Mouse (Mus musculus) intestine, embryonic 16.5 days (tissue): Measurements from ENCODE around the gene Dscam. TPM values are rescaled to one million over a fixed set of nuclear protein-coding genes. Genes with fewer than 3 reads are reported as not detected.

Source experiments
- ATAC-seq: fragments of 200-750 bp; cut with Nextera tagmentation; 2 replicates; pipeline ENCODE4 v1.8.0; 2017; ENCODE audit warnings: moderate TSS enrichment, moderate library complexity
- H3K27ac ChIP-seq: fragments of 300-500 bp; sonication (generic); 2 replicates; pipeline ENCODE4 v1.5.1; 2014; ENCODE audit warnings: mild to moderate bottlenecking, low read length
- H3K27me3 ChIP-seq: fragments of 300-500 bp; sonication (generic); replicated peaks from 2 replicates; pipeline ENCODE4 v1.6.1; 2014; ENCODE audit warnings: low read length, control low read depth, mixed read lengths; ENCODE audit not compliant: control insufficient read depth, insufficient read depth
- H3K36me3 ChIP-seq: fragments of 300-500 bp; sonication (generic); 2 replicates; pipeline ENCODE4 v1.6.1; 2014; ENCODE audit warnings: low read length, control low read depth; ENCODE audit not compliant: control insufficient read depth, insufficient read depth
- H3K4me1 ChIP-seq: fragments of 300-500 bp; sonication (generic); 2 replicates; pipeline ENCODE4 v1.6.1; 2014; ENCODE audit warnings: low read length, control low read depth, mixed read lengths; ENCODE audit not compliant: control insufficient read depth, insufficient read depth
- H3K4me2 ChIP-seq: fragments of 300-500 bp; sonication (generic); 2 replicates; pipeline ENCODE4 v1.6.1; 2014; ENCODE audit warnings: low read depth, low read length, control low read depth
- H3K4me3 ChIP-seq: fragments of 300-500 bp; sonication (generic); 2 replicates; pipeline ENCODE4 v1.5.1; 2014; ENCODE audit warnings: mild to moderate bottlenecking, low read length
- H3K9ac ChIP-seq: fragments of 300-500 bp; sonication (generic); 2 replicates; pipeline ENCODE4 v1.6.1; 2014; ENCODE audit warnings: low read depth, low read length
- H3K9me3 ChIP-seq: fragments of 300-500 bp; sonication (generic); 2 replicates; pipeline ENCODE4 v1.6.1; 2016; ENCODE audit warnings: low read length, control low read depth; ENCODE audit not compliant: control insufficient read depth
- WGBS: fragments of 180-500 bp; shearing (Covaris S2); extraction: QIAGEN DNeasy Blood & Tissue Kit; methylation state at CpG from one replicate; pipeline ENCODE4 v1.1.7; 2014; 5-methylcytosine and 5-hydroxymethylcytosine counted together
- polyA plus RNA-seq: library from polyadenylated mRNA; unstranded; fragments of >200 nt; fragmentation: Nextera tagmentation; extraction: Ambion mirVana; gene quantifications from 2 replicates; pipeline ENCODE4 v1.2.1, GENCODE M21; 2015

Dscam gene
- polyA plus RNA-seq, 1 experiment from 2014 or later, result 0.21 TPM

DNA sequence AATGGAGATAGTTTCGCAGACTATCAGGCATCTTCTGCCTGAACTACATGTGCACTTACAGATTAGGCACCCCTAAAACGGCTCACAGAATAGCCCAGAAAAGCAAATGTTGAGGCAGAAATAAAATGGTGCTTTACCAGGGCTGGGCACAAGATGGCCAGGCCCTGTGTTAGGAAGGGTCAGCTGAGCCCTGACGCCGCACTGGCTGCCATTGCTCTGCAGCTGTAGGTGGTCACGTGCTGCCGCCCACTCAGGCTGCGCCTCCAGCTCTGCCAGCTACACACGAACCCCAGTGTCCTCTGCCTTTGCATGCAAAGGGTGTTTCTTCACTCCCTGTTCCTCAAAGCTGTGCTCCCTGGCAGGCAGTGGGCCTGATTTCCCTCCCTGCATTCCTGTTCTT lies 948 bp upstream of the Dscam start:
- Histone ChIP-seq H3K9ac (no peak overlapping the region), H3K4me2 (no peak overlapping the region), H3K27me3 (peaks cover 33% of the 10 kb centered on the region), H3K4me3 (no peak overlapping the region), H3K27ac (no peak overlapping the region), H3K9me3 (no peaks in the 10 kb centered on the region), H3K4me1 (0 out of 2 replicates have a peak, but pooled peaks cover 7% of the 10 kb centered on the region), H3K36me3 (no peaks in the 10 kb centered on the region)
- WGBS, result 57% methylated on average over 8 of the region's 8 CpGs
- ATAC-seq, result no peak

GRCm38 (mm10) chr16:97169901-97170512 lies 545 bp downstream of the Dscam start:
- Histone ChIP-seq H3K4me1 (0 out of 2 replicates have a peak, but pooled peaks cover 10% of the 10 kb centered on the region), H3K9me3 (no peaks in the 10 kb centered on the region), H3K9ac (peak overlapping the region; percentile 43; the same call in 1 of the 2 replicates), H3K4me2 (peak overlapping the region; percentile 91), H3K4me3 (peak overlapping the region; percentile 53), H3K36me3 (no peaks in the 10 kb centered on the region), H3K27me3 (peaks cover 33% of the 10 kb centered on the region), H3K27ac (no peak overlapping the region)
- ATAC-seq, result 0 out of 2 replicates have a peak, but pooled peaks have one; percentile 4
- WGBS, result 2% methylated on average over 37 of the region's 51 CpGs

DNA sequence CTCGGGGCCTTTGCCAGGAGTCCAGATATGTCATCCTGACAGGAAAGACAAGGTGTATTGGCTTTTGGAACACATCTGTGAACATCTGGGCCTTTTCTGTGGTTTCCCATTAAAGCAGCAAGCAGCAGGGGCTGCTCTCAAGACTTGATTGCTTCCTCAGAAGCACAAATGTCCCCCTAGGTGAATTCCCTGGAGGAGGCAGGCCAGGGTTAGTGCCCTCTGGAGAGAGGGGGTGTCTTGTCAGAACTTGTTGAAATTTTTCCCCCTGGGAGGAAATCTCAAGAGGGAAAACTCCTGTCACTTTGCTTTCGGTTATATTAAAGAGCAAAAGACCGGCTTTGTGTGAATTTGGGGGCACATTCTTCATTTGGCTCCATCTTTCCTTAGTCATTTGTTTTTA lies 1.9 kb downstream of the Dscam start:
- no peak overlapping the region for H3K27ac ChIP-seq
- peaks cover 33% of the 10 kb centered on the region for H3K27me3 ChIP-seq
- H3K4me3 ChIP-seq, result no peak overlapping the region
- no peaks in the 10 kb centered on the region for H3K9me3 ChIP-seq
- 56% methylated on average over 3 of the region's 3 CpGs for WGBS
- no peak overlapping the region for H3K9ac ChIP-seq
- 0 out of 2 replicates have a peak, but pooled peaks cover 10% of the 10 kb centered on the region for H3K4me1 ChIP-seq
- no peak for ATAC-seq
- no peak overlapping the region for H3K4me2 ChIP-seq
- no peaks in the 10 kb centered on the region for H3K36me3 ChIP-seq

- H3K4me2 ChIP-seq, result no peak overlapping the region
- no peak overlapping the region for H3K4me3 ChIP-seq
- H3K36me3 ChIP-seq, result no peaks in the 10 kb centered on the region
- H3K4me1 ChIP-seq, result 0 out of 2 replicates have a peak, but pooled peaks cover 10% of the 10 kb centered on the region
- H3K27me3 ChIP-seq, result peaks cover 33% of the 10 kb centered on the region
- WGBS, result 88% methylated on average over 1 of the region's 1 CpGs
- H3K9me3 ChIP-seq, result no peaks in the 10 kb centered on the region
- H3K9ac ChIP-seq, result no peak overlapping the region
- H3K27ac ChIP-seq, result no peak overlapping the region
- ATAC-seq, result no peak
These were observed 2.5 kb downstream of the Dscam start for GRCm38 (mm10) chr16:97168030-97168429.

GRCm38 (mm10) chr16:97166166-97166565 lies 4.4 kb downstream of the Dscam start:
- Histone ChIP-seq H3K27ac (no peak overlapping the region; the same call in 1 of the 2 replicates), H3K4me2 (peak overlapping the region; percentile 65), H3K9ac (no peak overlapping the region), H3K4me1 (0 out of 2 replicates have a peak, but pooled peaks cover 10% of the 10 kb centered on the region), H3K4me3 (peak overlapping the region; percentile 37; the same call in 1 of the 2 replicates), H3K27me3 (peaks cover 23% of the 10 kb centered on the region), H3K9me3 (no peaks in the 10 kb centered on the region), H3K36me3 (no peaks in the 10 kb centered on the region)
- ATAC-seq, result no peak
- WGBS, result 39% methylated on average over 2 of the region's 2 CpGs

DNA sequence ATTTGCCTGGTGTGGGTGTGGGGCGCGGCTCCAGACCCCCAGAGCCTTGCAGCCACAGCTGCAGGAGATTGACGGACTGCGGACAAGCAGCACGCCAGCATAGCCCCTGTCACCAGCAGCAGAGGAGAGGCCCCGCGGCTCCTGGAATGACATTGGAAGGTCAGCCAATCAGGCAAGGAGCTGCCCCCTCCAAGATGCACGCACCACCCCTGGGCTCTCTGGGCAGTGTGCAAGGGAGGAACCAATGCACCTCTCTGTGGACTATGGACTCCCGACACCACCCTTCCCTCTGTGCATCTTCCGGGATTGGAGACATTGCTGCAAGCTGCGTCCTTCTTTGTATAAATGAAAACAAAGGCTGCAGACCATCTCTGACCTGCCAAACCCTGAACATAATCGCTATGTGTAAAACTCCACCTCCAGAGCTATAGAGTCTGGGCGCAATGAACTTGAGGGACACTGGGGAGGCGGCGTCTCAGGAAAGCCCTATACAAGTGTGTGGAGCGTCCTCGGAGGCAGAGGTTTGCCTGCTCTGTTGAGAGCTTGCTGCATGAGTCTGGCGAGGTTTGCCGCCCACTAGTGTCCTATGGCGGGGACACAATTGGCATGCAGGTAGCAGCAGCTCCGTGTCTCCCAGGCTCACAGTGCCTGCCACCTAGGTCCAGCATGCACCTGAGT lies 5.0 kb downstream of the Dscam start:
- ATAC-seq, result peak; percentile 99
- Histone ChIP-seq H3K36me3 (no peaks in the 10 kb centered on the region), H3K9ac (peak overlapping the region; percentile 50; the same call in 1 of the 2 replicates), H3K9me3 (no peaks in the 10 kb centered on the region), H3K4me3 (peak overlapping the region; percentile 37), H3K27ac (no peak overlapping the region; the same call in 1 of the 2 replicates), H3K4me2 (peak overlapping the region; percentile 65), H3K4me1 (0 out of 2 replicates have a peak, but pooled peaks cover 8% of the 10 kb centered on the region), H3K27me3 (peaks cover 17% of the 10 kb centered on the region)
- under 1% methylated on average over 21 of the region's 21 CpGs for WGBS

DNA sequence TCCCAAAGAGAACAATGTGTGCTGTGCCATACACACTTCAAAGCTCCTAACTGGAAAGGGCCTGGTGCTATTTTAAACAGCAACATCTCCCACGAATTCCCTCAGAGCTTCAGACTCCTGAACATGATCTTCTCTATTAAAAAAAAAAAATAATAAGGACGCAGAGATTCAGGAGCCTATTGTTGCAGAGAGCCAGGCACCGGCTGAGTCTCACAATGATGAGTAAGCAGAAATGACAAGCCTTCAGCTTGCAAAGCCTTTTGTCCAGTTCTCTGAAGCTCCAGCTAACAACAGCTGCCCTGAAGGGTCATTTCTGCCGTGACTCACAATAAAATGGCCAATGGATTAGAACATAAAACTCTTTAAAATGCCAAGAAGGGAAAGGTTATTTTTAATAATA lies 12.3 kb downstream of the Dscam start:
- Histone ChIP-seq H3K27ac (no peak overlapping the region), H3K9me3 (no peaks in the 10 kb centered on the region), H3K4me2 (no peak overlapping the region), H3K4me1 (no peaks in the 10 kb centered on the region), H3K36me3 (no peaks in the 10 kb centered on the region), H3K9ac (no peak overlapping the region), H3K27me3 (no peaks in the 10 kb centered on the region), H3K4me3 (no peak overlapping the region)
- 64% methylated on average over 4 of the region's 4 CpGs for WGBS
- no peak for ATAC-seq

GRCm38 (mm10) chr16:97144544-97145194 lies 25.9 kb downstream of the Dscam start:
- no peak for ATAC-seq
- Histone ChIP-seq H3K36me3 (no peaks in the 10 kb centered on the region), H3K4me3 (no peak overlapping the region), H3K4me1 (no peaks in the 10 kb centered on the region), H3K9ac (no peak overlapping the region), H3K27ac (no peak overlapping the region), H3K27me3 (no peaks in the 10 kb centered on the region; the same call in 1 of the 2 replicates), H3K4me2 (no peak overlapping the region), H3K9me3 (no peaks in the 10 kb centered on the region)
- 69% methylated on average over 12 of the region's 12 CpGs for WGBS

GRCm38 (mm10) chr16:97141943-97142342 lies 28.6 kb downstream of the Dscam start:
- Histone ChIP-seq H3K27ac (no peak overlapping the region), H3K4me2 (no peak overlapping the region), H3K4me1 (no peaks in the 10 kb centered on the region), H3K36me3 (no peaks in the 10 kb centered on the region), H3K27me3 (no peaks in the 10 kb centered on the region; the same call in 1 of the 2 replicates), H3K9me3 (no peaks in the 10 kb centered on the region), H3K4me3 (no peak overlapping the region), H3K9ac (no peak overlapping the region)
- ATAC-seq, result no peak
- WGBS, result 82% methylated on average over 1 of the region's 1 CpGs
